Mouse (Mus musculus): ENCODE results near the gene Blvra.
"Not testable (repeated sequence)": the region's sequence is repeated elsewhere in the genome, so short reads cannot be mapped to it uniquely, and the experiment has no call there.

The Blvra gene

DNA sequence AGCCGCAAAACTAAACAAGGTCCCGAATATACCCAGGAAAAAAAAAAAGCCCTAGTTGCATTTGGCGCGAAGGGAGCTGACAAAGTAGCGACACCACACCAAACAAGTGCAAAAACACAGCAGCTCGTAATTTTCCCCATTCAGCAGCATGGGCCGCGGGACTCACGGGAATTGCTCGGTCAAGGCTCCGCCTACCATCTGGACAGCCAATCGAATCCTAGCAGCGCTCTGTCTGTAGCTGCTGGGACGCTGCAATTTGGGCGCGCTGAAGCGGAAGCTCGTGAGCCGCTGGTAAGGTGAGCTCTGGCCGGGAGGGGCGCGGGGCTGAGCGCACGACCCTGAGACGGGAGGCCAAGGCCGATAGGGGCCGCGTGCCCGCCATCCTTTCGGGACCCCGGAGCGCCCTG, at the start of gene Blvra:
TSS of gene Blvra (plus strand) at position 231 of the 407 bp plus-strand sequence.
- DNase-seq, result peak; percentile 91 to 94

DNA sequence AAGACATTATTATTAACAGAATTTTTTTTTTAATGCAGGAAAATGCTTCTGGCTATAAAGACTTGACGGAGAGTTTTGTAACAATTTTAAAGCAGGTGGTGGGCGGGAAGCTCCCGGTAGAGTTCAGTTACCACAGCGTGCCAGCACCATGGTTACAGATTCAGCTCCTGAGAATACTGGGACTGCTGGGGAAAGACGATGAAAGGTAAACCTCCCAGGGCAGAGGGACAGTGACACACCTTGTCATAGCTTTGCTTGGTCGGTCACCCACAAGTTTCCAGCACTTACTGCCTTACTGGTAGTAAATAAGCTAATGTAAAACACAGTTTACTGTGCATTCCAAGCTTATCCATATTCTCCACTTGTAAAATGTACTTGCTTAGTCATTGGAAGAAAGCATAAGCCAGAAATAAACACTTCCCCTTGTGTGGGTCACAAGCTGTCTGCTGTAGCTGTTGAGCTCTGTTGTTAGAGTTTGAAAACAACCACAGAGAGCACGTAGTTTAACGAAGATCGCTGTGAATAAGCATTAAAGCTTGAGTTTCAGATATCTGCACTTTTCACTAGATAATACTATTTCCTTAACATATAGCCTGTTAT, 35.4 kb upstream of the Blvra start:
- DNase-seq, result no peak

DNA sequence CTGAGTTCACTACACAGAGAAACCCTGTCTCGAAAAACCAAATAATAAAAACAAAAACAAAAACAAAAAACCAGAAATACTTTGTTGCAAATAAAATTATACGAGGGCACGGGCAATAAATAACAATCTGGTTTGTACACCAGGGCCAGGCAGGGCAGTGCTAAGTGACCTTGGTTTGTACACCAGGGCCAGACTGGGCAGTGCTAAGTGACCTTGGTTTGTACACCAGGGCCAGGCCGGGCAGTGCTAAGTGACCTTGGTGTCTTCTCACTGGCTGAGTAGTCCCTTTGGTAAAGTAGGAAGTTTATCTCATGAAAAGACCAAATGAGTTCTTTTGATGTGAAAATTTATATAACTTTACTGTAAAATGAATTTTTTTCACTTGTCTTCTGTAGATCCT, 33.2 kb upstream of the Blvra start:
- no peak for DNase-seq

DNA sequence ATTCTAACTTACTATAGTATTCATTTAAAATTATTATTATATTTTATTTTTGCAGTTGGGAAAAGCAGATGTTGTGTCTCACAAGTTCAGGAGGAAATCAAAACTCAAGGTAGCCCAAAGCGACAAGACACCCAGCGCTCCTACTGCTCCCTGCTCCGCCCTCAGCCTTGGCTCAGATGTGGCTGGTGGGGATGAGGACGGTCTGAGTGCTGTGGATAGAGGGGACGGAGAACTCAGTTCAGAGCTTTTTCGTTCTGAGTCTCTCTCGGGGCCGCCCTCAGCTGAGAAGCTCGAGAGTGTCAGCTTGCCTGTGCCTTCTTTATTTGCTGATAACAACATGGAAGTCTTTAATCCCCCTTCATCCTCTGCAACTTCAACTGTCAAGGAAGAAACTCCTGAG, 9.0 kb upstream of the Blvra start:
- DNase-seq, result no peak

DNA sequence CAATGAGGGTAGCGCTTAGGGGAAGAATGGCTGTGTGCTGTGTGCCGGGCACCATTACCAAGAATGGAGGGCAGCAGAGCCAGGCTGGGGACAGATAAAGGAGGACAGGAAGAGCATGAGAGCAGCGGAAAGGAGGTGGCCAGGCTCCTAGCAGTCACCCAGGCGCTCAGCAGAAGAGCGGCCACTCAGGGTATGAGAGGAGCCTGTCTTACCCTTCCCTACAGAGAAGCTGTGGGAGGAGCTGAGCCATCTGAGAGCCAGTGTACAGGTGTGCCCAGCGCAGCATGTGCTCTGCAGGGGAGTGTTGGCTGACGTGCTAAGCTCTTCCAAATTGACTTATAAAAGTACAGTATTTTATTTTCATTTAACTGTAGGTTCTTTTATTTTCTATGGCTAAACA, 1.7 kb upstream of the Blvra start:
- DNase-seq, result no peak

DNA sequence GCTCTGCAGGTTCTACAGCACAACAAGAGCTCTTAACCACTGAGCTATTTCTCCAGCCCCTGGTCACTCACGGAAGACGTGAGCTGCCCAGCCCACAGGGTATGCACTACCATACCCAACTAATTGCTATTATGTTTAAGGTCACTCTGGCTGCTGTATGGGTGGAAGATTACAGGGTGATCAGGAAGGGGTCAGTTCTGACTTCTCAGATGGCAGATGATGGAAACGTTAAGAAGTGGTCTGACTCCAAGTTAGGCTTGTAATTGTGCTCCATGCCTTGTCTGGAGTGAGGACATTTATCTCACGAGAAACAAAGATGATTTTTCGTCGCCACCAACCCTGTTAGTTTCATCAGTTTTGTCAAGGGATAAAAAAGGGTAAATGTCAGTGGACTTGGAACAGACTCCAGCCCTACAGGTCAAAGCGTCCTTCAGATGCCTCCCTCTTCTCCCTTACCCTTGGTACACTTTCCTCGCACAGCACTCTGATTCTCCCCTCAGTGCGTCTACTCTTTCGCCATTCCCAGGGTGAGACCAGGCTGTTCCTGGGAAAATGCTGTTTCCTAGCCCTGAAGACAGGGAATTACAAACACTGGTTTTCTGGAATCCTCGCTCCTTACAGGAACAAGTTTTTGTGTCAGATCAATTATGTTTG, 557 bp upstream of the Blvra start:
- no peak for DNase-seq

DNA sequence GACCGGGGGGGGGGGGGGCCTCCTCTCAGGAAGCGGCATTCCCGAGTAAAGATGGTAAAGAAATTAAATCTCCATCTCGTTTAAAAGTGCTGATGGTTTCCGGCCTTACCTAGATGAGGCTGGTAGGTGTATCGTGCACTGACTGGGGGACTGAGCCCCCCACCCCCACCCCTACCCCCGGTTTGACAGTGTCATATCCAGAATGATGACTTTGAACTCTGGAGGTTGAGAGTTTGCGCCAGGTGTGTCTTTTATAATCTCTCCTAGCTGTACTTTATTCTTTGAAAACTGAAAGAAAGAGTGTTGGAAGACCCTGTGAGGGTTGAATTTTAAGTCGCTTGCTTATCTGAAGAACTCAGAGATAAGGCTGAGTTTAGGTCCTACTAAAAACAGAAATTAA, 414 bp downstream of the Blvra start:
- no peak for DNase-seq

DNA sequence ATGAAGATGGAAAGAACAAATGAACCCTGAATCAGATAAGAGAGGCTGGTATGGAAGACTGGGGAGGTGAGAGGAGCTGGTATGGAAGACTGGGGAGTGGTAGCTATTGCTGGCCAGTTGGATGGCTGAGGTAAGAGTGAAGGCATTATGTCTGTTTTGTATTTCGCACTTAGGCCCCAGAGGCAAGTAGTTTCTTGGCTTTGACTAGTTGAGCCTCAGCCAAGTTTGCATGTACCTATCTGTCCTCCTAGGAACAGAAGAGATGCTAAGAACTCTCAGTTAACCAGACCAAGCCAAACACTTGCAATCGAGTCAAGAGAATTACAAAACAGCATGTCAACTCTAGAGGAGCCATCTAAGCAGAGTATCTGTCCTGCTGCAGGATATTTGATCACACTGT, 3.7 kb downstream of the Blvra start:
- no peak for DNase-seq

DNA sequence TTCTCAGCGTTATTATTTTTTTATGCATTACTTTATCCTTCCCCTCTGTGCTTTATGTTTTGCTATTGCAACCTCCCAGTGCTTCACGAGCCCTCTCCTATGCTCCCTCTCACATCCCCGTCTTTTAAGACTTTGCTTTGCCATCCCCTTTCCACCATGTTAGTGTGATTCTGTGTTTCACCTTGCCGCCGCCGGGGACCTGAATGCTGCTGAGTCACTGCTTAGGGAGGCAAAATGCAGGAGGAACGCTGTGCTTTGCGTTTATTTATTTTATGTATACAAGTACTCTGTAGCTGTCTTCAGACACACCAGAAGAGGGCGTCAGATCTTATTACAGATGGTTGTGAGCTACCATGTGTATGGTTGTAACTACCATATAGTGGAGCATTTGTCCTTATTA, 7.1 kb downstream of the Blvra start:
- no peak for DNase-seq

DNA sequence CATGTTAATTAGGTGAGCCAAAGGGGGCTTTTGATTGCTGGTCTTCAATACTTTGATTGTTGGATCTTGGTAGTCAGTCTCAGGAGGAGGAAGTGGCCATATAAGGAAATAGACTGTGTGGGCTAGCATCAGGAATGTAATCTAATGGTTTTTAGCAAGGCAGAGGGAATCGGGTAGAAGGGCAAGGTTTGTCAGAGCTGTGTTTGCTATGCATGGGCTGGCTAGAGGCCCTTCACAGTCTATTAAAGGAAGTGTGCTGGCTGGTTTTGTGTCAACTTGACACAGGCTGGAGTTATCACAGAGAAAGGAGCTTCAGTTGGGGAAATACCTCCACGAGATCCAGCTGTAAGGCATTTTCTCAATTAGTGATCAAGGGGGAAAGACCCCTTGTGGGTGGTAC, 8.6 kb downstream of the Blvra start:
- DNase-seq, result not testable (repeated sequence)

DNA sequence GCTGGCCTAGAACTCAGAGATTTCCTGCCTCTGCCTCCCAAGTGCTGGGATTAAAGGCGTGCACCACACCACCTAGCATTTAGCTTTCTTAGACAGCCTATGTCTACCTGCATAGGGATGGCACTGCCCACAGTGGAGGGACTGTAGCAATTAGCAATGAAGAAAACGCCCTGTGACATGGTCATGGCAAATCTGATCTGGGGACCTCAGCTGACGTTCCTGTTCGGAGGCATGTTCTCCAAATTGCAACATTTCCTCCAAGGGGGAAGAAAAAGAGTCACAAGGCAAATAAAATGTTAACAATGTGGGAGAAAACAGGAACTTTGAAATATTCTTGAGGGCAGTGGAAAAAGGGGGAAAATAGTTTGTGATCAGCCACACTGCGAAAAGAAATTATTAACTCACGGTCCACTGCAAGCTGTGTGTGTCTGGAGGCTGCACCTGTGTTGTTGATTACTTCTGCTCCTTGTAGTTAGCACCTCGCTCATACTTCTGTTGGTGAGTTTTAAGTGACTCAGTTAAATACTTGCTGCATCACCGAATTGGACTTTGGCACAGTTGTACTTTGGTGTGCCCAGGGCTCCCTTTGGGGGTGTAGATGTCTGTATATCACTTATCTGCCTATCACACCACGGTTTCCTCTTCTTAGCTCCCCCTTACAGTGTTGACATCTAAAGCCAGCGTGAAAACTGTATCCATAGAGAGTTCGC, 9.6 kb downstream of the Blvra start:
- DNase-seq, result peak; percentile 9 to 33

DNA sequence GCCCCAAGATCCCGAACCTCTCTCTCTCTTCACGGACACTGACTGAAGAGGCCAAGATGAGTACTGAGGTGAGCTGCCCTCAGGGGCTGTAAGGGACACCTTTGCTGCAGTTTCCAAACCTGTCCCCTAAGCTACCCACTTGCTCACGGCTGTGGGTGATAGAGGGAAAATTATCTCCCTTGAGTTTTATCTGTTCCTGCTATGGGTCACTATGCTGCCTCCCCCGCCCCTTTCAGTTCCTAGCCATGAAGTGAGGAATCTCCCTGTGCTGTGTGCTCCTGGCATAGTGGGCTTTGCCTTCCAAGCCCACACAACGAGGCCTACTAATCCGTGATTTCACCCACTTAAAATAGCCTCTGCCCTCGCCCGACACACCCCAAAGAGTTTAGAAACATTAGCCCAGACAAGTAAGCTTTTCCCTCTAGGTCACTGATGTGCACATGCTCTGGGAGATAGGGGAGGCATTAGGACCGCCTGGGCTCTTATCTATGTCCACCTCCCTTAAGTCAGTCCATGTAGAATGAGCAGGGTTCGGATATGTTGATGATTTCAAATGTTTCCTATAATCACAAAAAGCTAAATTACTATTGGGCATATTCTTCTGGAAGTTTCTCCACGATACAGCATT, 10.2 kb downstream of the Blvra start:
- peak in 1 of 2 experiments; percentile 6 for DNase-seq

DNA sequence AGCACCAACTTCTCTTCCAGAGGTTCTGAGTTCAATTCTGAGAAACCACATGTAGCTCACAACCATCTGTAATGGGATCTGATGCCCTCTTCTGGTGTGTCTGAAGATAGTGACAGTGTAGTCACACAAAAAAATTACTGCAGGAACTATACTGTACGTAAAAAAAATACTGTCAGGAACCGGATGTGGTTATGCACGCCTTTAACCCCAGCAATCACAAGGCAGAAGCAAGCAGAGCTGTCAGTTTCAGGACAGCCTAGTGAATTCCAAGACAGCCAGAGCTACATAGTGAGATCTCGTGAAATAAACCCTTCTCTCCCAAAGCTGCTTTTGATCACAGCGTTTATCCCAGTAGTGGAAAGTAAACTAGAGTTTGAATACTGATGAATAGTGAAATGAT, 15.8 kb downstream of the Blvra start:
- no peak for DNase-seq

DNA sequence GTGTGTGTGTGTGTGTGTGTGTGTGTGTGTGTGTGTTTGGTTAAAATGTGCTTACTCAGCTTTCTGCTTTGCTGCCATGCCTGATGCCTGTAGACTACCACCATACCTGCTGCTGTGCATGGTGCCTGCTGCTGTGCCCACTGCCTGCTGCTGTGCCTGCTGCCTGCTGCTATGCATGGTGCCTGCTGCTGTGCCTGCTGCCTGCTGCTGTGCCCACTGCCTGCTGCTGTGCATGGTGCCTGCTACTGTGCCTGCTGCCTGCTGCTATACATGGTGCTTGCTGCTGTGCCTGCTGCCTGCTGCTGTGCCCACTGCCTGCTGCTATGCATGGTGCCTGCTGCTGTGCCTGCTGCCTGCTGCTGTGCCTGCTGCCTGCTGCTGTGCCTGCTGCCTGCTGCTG, 19.7 kb downstream of the Blvra start:
- not testable (repeated sequence) for DNase-seq

DNA sequence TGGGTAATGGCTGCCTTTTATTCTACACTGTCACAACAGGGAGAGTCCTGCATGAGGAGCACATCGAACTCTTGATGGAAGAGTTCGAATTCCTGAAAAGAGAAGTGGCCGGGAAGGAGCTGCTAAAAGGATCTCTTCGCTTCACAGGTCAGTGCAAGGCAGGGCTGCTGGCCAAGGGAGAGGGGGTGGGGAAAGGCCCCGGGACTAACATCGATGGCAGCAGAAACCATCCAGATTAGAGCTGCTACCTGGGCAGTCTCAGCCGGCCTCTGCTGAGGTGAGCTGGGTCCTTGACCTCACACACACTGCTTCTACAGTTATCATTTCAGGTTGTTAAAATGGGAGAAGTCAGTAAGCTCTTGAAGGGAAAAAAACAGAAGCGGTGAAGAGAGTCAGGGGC, 21.5 kb downstream of the Blvra start:
- DNase-seq, result peak in 1 of 2 experiments; percentile 7

DNA sequence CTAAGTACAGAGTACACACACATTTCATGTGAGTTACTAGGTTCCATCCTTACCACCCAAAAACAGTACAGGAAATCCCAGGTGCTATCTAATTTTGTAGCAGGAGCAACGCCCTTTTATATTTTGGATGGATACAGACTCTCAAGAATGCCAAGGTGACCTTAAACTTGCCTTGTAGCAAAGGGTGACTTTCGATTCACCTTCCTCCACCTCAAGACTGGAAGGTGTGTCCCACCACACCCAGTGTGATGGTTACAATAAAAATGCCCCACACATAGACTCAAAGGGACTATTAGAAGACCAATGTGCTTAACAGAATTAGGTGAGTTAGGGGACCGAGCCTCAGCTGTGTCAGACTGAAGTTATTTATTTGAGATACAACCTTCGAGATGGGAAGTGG, 38.5 kb downstream of the Blvra start:
- DNase-seq, result no peak

DNA sequence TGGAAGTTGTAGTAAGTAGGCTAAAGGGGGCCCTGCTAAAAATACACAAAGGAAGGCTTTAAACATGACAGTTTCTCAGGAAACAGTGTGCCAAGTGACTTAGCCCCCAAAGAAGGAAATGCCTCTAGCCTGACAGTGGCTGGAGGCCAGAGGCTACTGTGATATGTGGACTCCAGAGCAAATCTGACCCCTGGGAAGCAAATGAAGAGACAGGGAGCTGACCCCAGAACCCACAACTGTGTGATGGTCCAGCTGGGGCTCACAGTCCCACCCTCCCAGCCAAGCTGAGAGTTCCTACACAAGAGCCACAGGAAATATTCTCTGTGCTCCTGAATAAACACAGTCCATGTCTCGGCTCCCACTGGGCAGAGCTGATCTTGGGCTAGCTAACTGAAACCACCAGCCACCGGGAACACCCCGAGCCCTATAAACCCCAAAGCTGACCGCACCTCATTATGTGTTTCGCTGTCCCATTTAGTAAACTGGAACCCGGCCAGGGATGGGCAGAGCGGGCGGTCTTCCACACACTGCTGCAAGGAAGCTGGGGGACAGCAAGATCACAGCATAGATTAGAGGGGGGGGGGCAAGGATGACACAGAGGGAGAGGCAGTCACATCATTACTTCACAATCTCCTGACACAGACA, 51.2 kb downstream of the Blvra start:
- DNase-seq, result peak; percentile 56 to 77

DNA sequence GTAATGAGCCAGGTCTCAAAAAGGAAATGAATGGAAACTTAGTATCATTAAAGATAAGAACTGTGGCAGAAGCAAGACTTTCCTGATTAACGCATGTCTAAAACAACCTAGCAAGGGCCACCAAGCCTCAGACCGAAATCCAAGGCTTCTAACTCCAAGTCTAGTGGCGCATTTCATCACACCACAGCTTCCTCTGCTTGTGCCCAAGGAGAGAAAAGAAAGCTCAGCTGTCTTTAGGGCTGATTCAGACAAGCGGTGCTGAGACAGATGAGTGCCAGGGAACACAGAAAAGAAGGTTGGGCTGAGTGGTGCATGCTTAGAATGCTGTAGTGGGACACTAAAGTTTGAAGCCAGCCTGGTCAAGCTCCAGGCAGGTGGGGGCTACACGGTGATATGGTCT, 58.5 kb downstream of the Blvra start:
- DNase-seq, result no peak

DNA sequence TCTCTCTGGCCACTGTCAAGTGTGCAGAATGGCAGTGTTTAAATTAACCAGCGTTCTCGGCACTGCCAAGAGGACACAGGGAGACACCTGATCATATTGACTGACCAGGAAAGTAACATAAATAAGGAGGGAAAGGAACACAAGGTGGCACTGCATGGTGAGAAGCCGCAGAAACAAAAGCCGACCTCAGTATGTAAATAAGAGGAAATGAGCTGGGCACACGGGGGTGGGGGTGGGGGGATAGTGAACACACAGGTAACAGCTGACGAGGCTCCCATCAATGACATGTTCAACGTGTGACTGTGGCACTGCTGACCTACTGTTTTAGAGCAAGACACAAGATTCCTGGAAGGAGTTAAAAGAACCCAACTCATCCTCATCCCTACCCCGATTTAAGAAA, 60.9 kb downstream of the Blvra start:
- no peak for DNase-seq

DNA sequence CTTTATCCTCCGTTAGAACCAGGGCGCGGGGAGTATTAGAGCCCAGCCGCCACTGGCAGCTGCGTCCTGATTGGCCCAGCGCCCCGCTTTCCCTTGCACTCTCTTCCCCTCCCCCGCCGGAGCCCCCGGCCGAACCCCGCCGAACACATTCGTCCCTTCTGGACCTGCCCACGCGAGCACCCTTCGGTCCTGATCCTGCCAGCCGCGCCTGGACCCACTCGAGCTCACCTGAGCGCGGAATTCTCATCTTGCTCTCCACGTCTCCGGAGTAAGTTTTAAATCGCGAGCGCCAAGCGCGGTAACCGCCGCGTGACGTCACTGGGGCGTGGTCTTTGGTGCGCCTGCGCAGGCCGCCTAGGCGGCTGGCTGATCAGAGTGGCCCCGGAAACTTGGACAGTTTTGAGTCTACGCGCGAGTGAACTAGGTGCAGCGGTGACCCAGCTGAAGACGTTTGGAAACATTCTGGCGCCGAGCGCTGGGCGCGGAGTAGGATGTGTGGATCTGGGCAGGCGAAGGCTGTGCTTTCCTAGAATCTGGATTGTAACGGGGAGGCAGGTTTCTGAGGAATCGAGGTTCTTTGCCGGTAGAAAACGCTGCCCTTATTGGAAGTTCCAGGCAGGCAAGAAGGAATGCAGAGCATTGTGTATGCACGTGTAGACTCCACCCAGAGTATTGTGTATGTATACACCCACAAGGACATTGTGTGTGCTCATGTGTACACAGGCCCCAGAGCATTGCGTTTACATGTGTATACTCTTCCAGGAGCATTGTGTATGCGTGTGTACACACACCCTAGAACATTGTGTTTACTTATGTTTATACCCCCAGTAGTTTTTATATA, 63.4 kb downstream of the Blvra start, which contains the start of gene Ncaph:
TSS of gene Ncaph (minus strand) at position 334 of the 841 bp plus-strand sequence.
- peak; percentile 97 for DNase-seq

DNA sequence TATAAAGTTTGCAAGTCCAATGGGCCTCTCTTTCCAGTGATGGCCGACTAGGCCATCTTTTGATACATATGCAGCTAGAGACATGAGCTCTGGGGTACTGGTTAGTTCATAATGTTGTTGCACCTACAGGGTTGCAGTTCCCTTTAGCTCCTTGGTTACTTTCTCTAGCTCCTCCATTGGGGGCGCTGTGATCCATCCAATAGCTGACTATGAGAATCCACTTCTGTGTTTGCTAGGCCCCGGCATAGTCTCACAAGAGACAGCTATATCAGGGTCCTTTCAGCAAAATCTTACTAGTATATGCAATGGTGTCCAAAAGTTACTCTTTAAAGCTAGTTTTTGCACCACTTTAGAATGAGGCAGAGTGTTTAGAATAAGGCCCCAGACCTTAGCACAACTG, 64.8 kb downstream of the Blvra start:
- peak in 1 of 2 experiments; percentile 26 for DNase-seq

DNA sequence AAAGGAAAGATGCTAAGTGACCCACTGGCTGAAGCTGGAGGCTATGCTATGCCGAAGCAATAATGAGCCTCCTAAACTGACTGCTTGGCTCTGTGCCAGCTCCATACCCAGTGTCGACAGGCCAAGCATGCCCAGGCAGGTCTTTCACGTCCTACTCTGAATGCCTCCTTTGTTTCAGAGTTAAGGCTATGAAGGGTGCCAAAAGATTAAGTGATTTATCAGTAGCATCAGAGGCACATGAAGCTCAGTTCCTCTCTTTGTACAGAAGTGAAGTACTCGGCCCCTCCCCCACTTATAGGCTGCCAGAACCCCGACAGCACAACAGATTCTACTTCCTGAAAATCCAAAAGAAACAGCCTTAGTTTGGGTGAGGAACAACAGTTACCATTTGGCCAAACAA, 66.5 kb downstream of the Blvra start:
- DNase-seq, result peak; percentile 69 to 79
